Mouse (Mus musculus): Measurements from ENCODE around the gene Atp2b4. TPM values are rescaled to one million over a fixed set of nuclear protein-coding genes. Genes with fewer than 3 reads are reported as not detected.

The Atp2b4 gene
- polyA plus RNA-seq, 1 experiment from 2014 or later: 8.2 TPM

GRCm38 (mm10) chr1:133799686-133800445 is 975 bp downstream of the Atp2b4 start:
- H3K9me3 ChIP-seq (ENCODE audit: low read length): no peaks in the 10 kb centered on the region
- H3K4me2 ChIP-seq (replicated peaks; ENCODE audit: low read depth, low read length): peak overlapping the region; percentile 94
- 5% methylated on average over 21 of the region's 21 CpGs for WGBS
- peak overlapping the region; percentile 64 for H3K4me3 ChIP-seq (ENCODE audit: low read length)
- H3K27ac ChIP-seq (ENCODE audit: low read length): no peak overlapping the region
- peak overlapping the region; percentile 66 for H3K9ac ChIP-seq (replicated peaks; ENCODE audit: low read length)
- H3K36me3 ChIP-seq (ENCODE audit: insufficient read depth, low read length): no peaks in the 10 kb centered on the region
- peaks cover 32% of the 10 kb centered on the region for H3K4me1 ChIP-seq (ENCODE audit: insufficient read depth, low read length)
- no peaks in the 10 kb centered on the region for H3K27me3 ChIP-seq (ENCODE audit: insufficient read depth, low read length)
- no peak for ATAC-seq (ENCODE audit: low FRiP score, low TSS enrichment)

GRCm38 (mm10) chr1:133798821-133799415 is 1.9 kb downstream of the Atp2b4 start:
- H3K27me3 ChIP-seq (ENCODE audit: insufficient read depth, low read length): no peaks in the 10 kb centered on the region
- H3K9me3 ChIP-seq (ENCODE audit: low read length): no peaks in the 10 kb centered on the region
- peaks cover 32% of the 10 kb centered on the region for H3K4me1 ChIP-seq (ENCODE audit: insufficient read depth, low read length)
- peak overlapping the region; percentile 94 for H3K4me2 ChIP-seq (replicated peaks; ENCODE audit: low read depth, low read length)
- no peak for ATAC-seq (ENCODE audit: low FRiP score, low TSS enrichment)
- peak overlapping the region; percentile 25 for H3K9ac ChIP-seq (replicated peaks; ENCODE audit: low read length)
- 84% methylated on average over 1 of the region's 1 CpGs for WGBS
- H3K4me3 ChIP-seq (ENCODE audit: low read length): peak overlapping the region; percentile 64
- H3K27ac ChIP-seq (ENCODE audit: low read length): no peak overlapping the region
- H3K36me3 ChIP-seq (ENCODE audit: insufficient read depth, low read length): no peaks in the 10 kb centered on the region

- Histone ChIP-seq H3K4me1 (ENCODE audit: insufficient read depth, low read length) (peaks cover 37% of the 10 kb centered on the region), H3K9ac (replicated peaks; ENCODE audit: low read length) (peak overlapping the region; percentile 17; the same call in 1 of the 2 replicates), H3K4me2 (replicated peaks; ENCODE audit: low read depth, low read length) (peak overlapping the region; percentile 94), H3K9me3 (ENCODE audit: low read length) (no peaks in the 10 kb centered on the region), H3K27ac (ENCODE audit: low read length) (no peak overlapping the region), H3K4me3 (ENCODE audit: low read length) (peak overlapping the region; percentile 64; the same call in 1 of the 2 replicates), H3K27me3 (ENCODE audit: insufficient read depth, low read length) (no peaks in the 10 kb centered on the region), H3K36me3 (ENCODE audit: insufficient read depth, low read length) (no peaks in the 10 kb centered on the region)
- 42% methylated on average over 9 of the region's 9 CpGs for WGBS
- no peak for ATAC-seq (ENCODE audit: low FRiP score, low TSS enrichment)
These were observed 2.6 kb downstream of the Atp2b4 start for GRCm38 (mm10) chr1:133797979-133798820.

GRCm38 (mm10) chr1:133797327-133797978 is 3.4 kb downstream of the Atp2b4 start:
- Histone ChIP-seq H3K36me3 (ENCODE audit: insufficient read depth, low read length) (no peaks in the 10 kb centered on the region), H3K27ac (ENCODE audit: low read length) (no peak overlapping the region), H3K9ac (replicated peaks; ENCODE audit: low read length) (no peak overlapping the region), H3K4me2 (replicated peaks; ENCODE audit: low read depth, low read length) (no peak overlapping the region), H3K27me3 (ENCODE audit: insufficient read depth, low read length) (no peaks in the 10 kb centered on the region), H3K9me3 (ENCODE audit: low read length) (no peaks in the 10 kb centered on the region), H3K4me3 (ENCODE audit: low read length) (no peak overlapping the region), H3K4me1 (ENCODE audit: insufficient read depth, low read length) (peaks cover 37% of the 10 kb centered on the region)
- WGBS: 69% methylated on average over 1 of the region's 1 CpGs
- ATAC-seq (ENCODE audit: low FRiP score, low TSS enrichment): no peak

GRCm38 (mm10) chr1:133793646-133794045 is 7.2 kb downstream of the Atp2b4 start:
- H3K27ac ChIP-seq (ENCODE audit: low read length): no peak overlapping the region
- H3K9me3 ChIP-seq (ENCODE audit: low read length): no peaks in the 10 kb centered on the region
- H3K4me2 ChIP-seq (replicated peaks; ENCODE audit: low read depth, low read length): no peak overlapping the region
- H3K4me3 ChIP-seq (ENCODE audit: low read length): no peak overlapping the region
- H3K36me3 ChIP-seq (ENCODE audit: insufficient read depth, low read length): no peaks in the 10 kb centered on the region; the same call in 1 of the 2 replicates
- no peak for ATAC-seq (ENCODE audit: low FRiP score, low TSS enrichment)
- H3K27me3 ChIP-seq (ENCODE audit: insufficient read depth, low read length): no peaks in the 10 kb centered on the region
- 65% methylated on average over 1 of the region's 1 CpGs for WGBS
- H3K4me1 ChIP-seq (ENCODE audit: insufficient read depth, low read length): peaks cover 16% of the 10 kb centered on the region
- no peak overlapping the region for H3K9ac ChIP-seq (replicated peaks; ENCODE audit: low read length)

GRCm38 (mm10) chr1:133790011-133790410 is 10.8 kb downstream of the Atp2b4 start:
- Histone ChIP-seq H3K9me3 (ENCODE audit: low read length) (no peaks in the 10 kb centered on the region), H3K4me2 (replicated peaks; ENCODE audit: low read depth, low read length) (no peak overlapping the region), H3K27me3 (ENCODE audit: insufficient read depth, low read length) (no peaks in the 10 kb centered on the region), H3K4me3 (ENCODE audit: low read length) (no peak overlapping the region), H3K9ac (replicated peaks; ENCODE audit: low read length) (no peak overlapping the region), H3K4me1 (ENCODE audit: insufficient read depth, low read length) (peaks cover 6% of the 10 kb centered on the region; the same call in 1 of the 2 replicates), H3K27ac (ENCODE audit: low read length) (no peak overlapping the region), H3K36me3 (ENCODE audit: insufficient read depth, low read length) (no peaks in the 10 kb centered on the region; the same call in 1 of the 2 replicates)
- ATAC-seq (ENCODE audit: low FRiP score, low TSS enrichment): no peak
- 96% methylated on average over 4 of the region's 4 CpGs for WGBS

GRCm38 (mm10) chr1:133788864-133789263 is 12.0 kb downstream of the Atp2b4 start:
- H3K27me3 ChIP-seq (ENCODE audit: insufficient read depth, low read length): no peaks in the 10 kb centered on the region
- no peaks in the 10 kb centered on the region; the same call in 1 of the 2 replicates for H3K36me3 ChIP-seq (ENCODE audit: insufficient read depth, low read length)
- no peaks in the 10 kb centered on the region for H3K9me3 ChIP-seq (ENCODE audit: low read length)
- 69% methylated on average over 5 of the region's 5 CpGs for WGBS
- H3K4me2 ChIP-seq (replicated peaks; ENCODE audit: low read depth, low read length): no peak overlapping the region
- no peak overlapping the region for H3K27ac ChIP-seq (ENCODE audit: low read length)
- H3K9ac ChIP-seq (replicated peaks; ENCODE audit: low read length): no peak overlapping the region
- no peak for ATAC-seq (ENCODE audit: low FRiP score, low TSS enrichment)
- H3K4me3 ChIP-seq (ENCODE audit: low read length): no peak overlapping the region
- peaks cover 6% of the 10 kb centered on the region; the same call in 1 of the 2 replicates for H3K4me1 ChIP-seq (ENCODE audit: insufficient read depth, low read length)

GRCm38 (mm10) chr1:133787500-133788210 is 13.2 kb downstream of the Atp2b4 start:
- Histone ChIP-seq H3K4me2 (replicated peaks; ENCODE audit: low read depth, low read length) (no peak overlapping the region), H3K27me3 (ENCODE audit: insufficient read depth, low read length) (no peaks in the 10 kb centered on the region), H3K36me3 (ENCODE audit: insufficient read depth, low read length) (no peaks in the 10 kb centered on the region; the same call in 1 of the 2 replicates), H3K9me3 (ENCODE audit: low read length) (no peaks in the 10 kb centered on the region), H3K4me1 (ENCODE audit: insufficient read depth, low read length) (no peaks in the 10 kb centered on the region), H3K4me3 (ENCODE audit: low read length) (no peak overlapping the region), H3K9ac (replicated peaks; ENCODE audit: low read length) (no peak overlapping the region), H3K27ac (ENCODE audit: low read length) (no peak overlapping the region)
- 69% methylated on average over 10 of the region's 10 CpGs for whole genome bisulfite sequencing
- ATAC-seq (ENCODE audit: low FRiP score, low TSS enrichment): no peak

GRCm38 (mm10) chr1:133784621-133785020 is 16.2 kb downstream of the Atp2b4 start:
- Histone ChIP-seq H3K9ac (replicated peaks; ENCODE audit: low read length) (no peak overlapping the region), H3K4me3 (ENCODE audit: low read length) (no peak overlapping the region), H3K4me1 (ENCODE audit: insufficient read depth, low read length) (no peaks in the 10 kb centered on the region), H3K27ac (ENCODE audit: low read length) (no peak overlapping the region), H3K36me3 (ENCODE audit: insufficient read depth, low read length) (no peaks in the 10 kb centered on the region), H3K9me3 (ENCODE audit: low read length) (no peaks in the 10 kb centered on the region), H3K4me2 (replicated peaks; ENCODE audit: low read depth, low read length) (no peak overlapping the region), H3K27me3 (ENCODE audit: insufficient read depth, low read length) (no peaks in the 10 kb centered on the region)
- 75% methylated on average over 3 of the region's 3 CpGs for WGBS
- ATAC-seq (ENCODE audit: low FRiP score, low TSS enrichment): no peak
